Comparison of ENCODE assay signal across 19 mouse cellular contexts in genomic region chr5:77387414-77387704, GRCm38 (mm10). TPM values are rescaled to one million over a fixed set of nuclear protein-coding genes. Genes with fewer than 3 reads are reported as not detected.
DNase-seq lines count a peak whose midpoint lies in the region; ATAC-seq and TF ChIP-seq lines count a peak whose summit lies in the region.
"Had no signal": no experiment of that assay in that cellular context is flagged by ENCODE, and none has a peak within 500 bp of the region (broad histone marks: within the 10 kb centered on the region; RNA-seq: fewer than 3 reads in every experiment).

No protein-coding gene starts in this region.

- peaks cover 9% of the 10 kb centered on the region for H3K4me1 ChIP-seq in intestine, embryonic 16.5 days (ENCODE audit: control insufficient read depth, insufficient read depth, low read length)
- H3K4me1 ChIP-seq in intestine, embryonic 15.5 days (replicated peaks), result peaks cover 7% of the 10 kb centered on the region; the same call in 1 of the 2 replicates
- peaks cover 8% of the 10 kb centered on the region for H3K4me1 ChIP-seq in liver, adult 2 months (ENCODE audit: control insufficient read depth, insufficient read depth, low read length)
- H3K4me1 ChIP-seq in liver, embryonic 12.5 days, result peaks cover 22% of the 10 kb centered on the region; the same call in 1 of the 2 replicates
- peaks cover 25% of the 10 kb centered on the region for H3K4me1 ChIP-seq in embryonic fibroblast, embryonic 13.5 days (ENCODE audit: control insufficient read depth, insufficient read depth, low read length)
- H3K4me1 ChIP-seq in small intestine, adult 2 months (ENCODE audit: control insufficient read depth, insufficient read depth, insufficient read length, low read length), result peaks cover 9% of the 10 kb centered on the region; the same call in 1 of the 2 replicates
- H3K4me1 ChIP-seq in forebrain, postnatal 0 days (ENCODE audit: insufficient read depth), result no peaks in the 10 kb centered on the region
- H3K4me1 ChIP-seq: forebrain, embryonic 13.5 days; hindbrain, embryonic 10.5 days had no signal

- TF ChIP-seq POLR2A in liver, adult 2 months (IDR thresholded peaks at IDR 0.05; ENCODE audit: extremely low read depth, insufficient read depth, low read length), result no peak
- TF ChIP-seq POLR2A in embryonic fibroblast, embryonic 13.5 days (IDR thresholded peaks at IDR 0.05; ENCODE audit: low read depth, low read length), result no peak
- TF ChIP-seq POLR2A in small intestine, adult 2 months (IDR thresholded peaks at IDR 0.05; ENCODE audit: low read depth, low read length), result no peak

- H3K36me3 ChIP-seq in intestine, embryonic 16.5 days (ENCODE audit: control insufficient read depth, insufficient read depth, low read length), result no peaks in the 10 kb centered on the region
- no peaks in the 10 kb centered on the region for H3K36me3 ChIP-seq in intestine, embryonic 15.5 days
- no peaks in the 10 kb centered on the region for H3K36me3 ChIP-seq in liver, adult 2 months (ENCODE audit: control insufficient read depth, insufficient read depth, low read length)
- no peaks in the 10 kb centered on the region for H3K36me3 ChIP-seq in liver, embryonic 12.5 days
- no peaks in the 10 kb centered on the region for H3K36me3 ChIP-seq in small intestine, adult 2 months (ENCODE audit: control insufficient read depth, insufficient read depth, low read length)
- no peaks in the 10 kb centered on the region for H3K36me3 ChIP-seq in forebrain, postnatal 0 days (ENCODE audit: insufficient read depth)
- H3K36me3 ChIP-seq: hindbrain, embryonic 10.5 days; limb, embryonic 15.5 days had no signal

- H3K4me3 ChIP-seq in intestine, embryonic 16.5 days (ENCODE audit: low read length), result no peak overlapping the region
- no peak overlapping the region for H3K4me3 ChIP-seq in intestine, embryonic 15.5 days (replicated peaks)
- H3K4me3 ChIP-seq in liver, adult 2 months (ENCODE audit: insufficient read depth, low read depth, low read length), result no peak overlapping the region
- H3K4me3 ChIP-seq in liver, embryonic 12.5 days, result no peak overlapping the region
- H3K4me3 ChIP-seq in embryonic fibroblast, embryonic 13.5 days (ENCODE audit: insufficient read depth, low read length), result no peak overlapping the region
- H3K4me3 ChIP-seq in small intestine, adult 2 months (ENCODE audit: low read depth, low read length), result no peak overlapping the region
- H3K4me3 ChIP-seq in forebrain, postnatal 0 days (ENCODE audit: low read depth, low read length), result no peak overlapping the region
- H3K4me3 ChIP-seq: erythroblast, embryonic 14.5 days; forebrain, embryonic 13.5 days; hindbrain, embryonic 10.5 days; limb, embryonic 15.5 days had no signal

- H3K9ac ChIP-seq in intestine, embryonic 16.5 days (ENCODE audit: low read depth, low read length), result no peak overlapping the region
- no peak overlapping the region for H3K9ac ChIP-seq in intestine, embryonic 15.5 days
- no peak overlapping the region for H3K9ac ChIP-seq in liver, adult 2 months (ENCODE audit: low read depth, low read length)
- H3K9ac ChIP-seq in liver, embryonic 12.5 days, result no peak overlapping the region
- H3K9ac ChIP-seq in forebrain, postnatal 0 days, result no peak overlapping the region
- H3K9ac ChIP-seq: forebrain, embryonic 13.5 days; limb, embryonic 15.5 days had no signal

- H3K4me2 ChIP-seq in intestine, embryonic 16.5 days (ENCODE audit: low read depth, low read length), result no peak overlapping the region
- no peak overlapping the region for H3K4me2 ChIP-seq in intestine, embryonic 15.5 days (replicated peaks)
- H3K4me2 ChIP-seq in liver, embryonic 12.5 days, result no peak overlapping the region
- H3K4me2 ChIP-seq in forebrain, postnatal 0 days (ENCODE audit: low read depth), result no peak overlapping the region
- H3K4me2 ChIP-seq: forebrain, embryonic 13.5 days; limb, embryonic 15.5 days; midbrain, embryonic 11.5 days had no signal

- DNase-seq in liver, adult 2 months (ENCODE audit: extremely low read depth, low read depth, low spot score), result no peak
- no peak for DNase-seq in forebrain, postnatal 0 days
- DNase-seq: adrenal gland, adult 2 months; cerebellum, adult 9-11 months; lung, adult 2 months; retina, postnatal 1 day; right cerebral cortex, postnatal 4 days; thymus, adult 18-20 months; thymus, postnatal 4 days had no signal

- H3K9me3 ChIP-seq in intestine, embryonic 16.5 days (ENCODE audit: control insufficient read depth, low read length), result no peaks in the 10 kb centered on the region
- no peaks in the 10 kb centered on the region for H3K9me3 ChIP-seq in intestine, embryonic 15.5 days
- H3K9me3 ChIP-seq in liver, embryonic 12.5 days (replicated peaks), result no peaks in the 10 kb centered on the region
- H3K9me3 ChIP-seq in forebrain, postnatal 0 days (ENCODE audit: low read length), result no peaks in the 10 kb centered on the region
- H3K9me3 ChIP-seq: forebrain, embryonic 13.5 days; hindbrain, embryonic 10.5 days; limb, embryonic 15.5 days had no signal

- H3K79me2 ChIP-seq in liver, adult 2 months (ENCODE audit: control insufficient read depth, insufficient read depth, low read length), result peaks cover 5% of the 10 kb centered on the region

- WGBS in intestine, embryonic 16.5 days, result 69% methylated on average over 8 of the region's 8 CpGs
- WGBS in intestine, embryonic 15.5 days, result 66% methylated on average over 8 of the region's 8 CpGs
- WGBS in liver, adult 2 months, result 75% methylated on average over 8 of the region's 8 CpGs
- WGBS in liver, embryonic 12.5 days (ENCODE audit: insufficient replicate concordance), result 65% methylated on average over 8 of the region's 8 CpGs
- 74% methylated on average over 8 of the region's 8 CpGs for WGBS in small intestine, adult 2 months
- WGBS in forebrain, postnatal 0 days, result 88% methylated on average over 8 of the region's 8 CpGs

- H3K27ac ChIP-seq in intestine, embryonic 16.5 days (ENCODE audit: low read length), result 0 out of 2 replicates have a peak overlapping the region, but pooled peaks have one; percentile 33
- no peak overlapping the region for H3K27ac ChIP-seq in intestine, embryonic 15.5 days
- peak overlapping the region; percentile 48 for H3K27ac ChIP-seq in liver, adult 2 months (replicated peaks; ENCODE audit: insufficient read depth, low read depth, low read length)
- no peak overlapping the region for H3K27ac ChIP-seq in liver, embryonic 12.5 days
- peak overlapping the region; percentile 86 for H3K27ac ChIP-seq in embryonic fibroblast, embryonic 13.5 days (ENCODE audit: insufficient read depth, low read length)
- H3K27ac ChIP-seq in small intestine, adult 2 months (ENCODE audit: insufficient read depth, low read depth, low read length), result peak overlapping the region; percentile 63
- no peak overlapping the region for H3K27ac ChIP-seq in forebrain, postnatal 0 days (ENCODE audit: low read depth, low read length)
- H3K27ac ChIP-seq: forebrain, embryonic 13.5 days; hindbrain, embryonic 10.5 days; limb, embryonic 15.5 days had no signal

- no peaks in the 10 kb centered on the region for H3K27me3 ChIP-seq in intestine, embryonic 16.5 days (replicated peaks; ENCODE audit: control insufficient read depth, insufficient read depth, low read length)
- H3K27me3 ChIP-seq in intestine, embryonic 15.5 days (replicated peaks), result no peaks in the 10 kb centered on the region
- no peaks in the 10 kb centered on the region for H3K27me3 ChIP-seq in liver, adult 2 months (ENCODE audit: control insufficient read depth, insufficient read depth, low read length)
- no peaks in the 10 kb centered on the region for H3K27me3 ChIP-seq in liver, embryonic 12.5 days (replicated peaks)
- H3K27me3 ChIP-seq in small intestine, adult 2 months (ENCODE audit: control insufficient read depth, insufficient read depth, low read length), result no peaks in the 10 kb centered on the region
- H3K27me3 ChIP-seq in forebrain, postnatal 0 days (ENCODE audit: insufficient read depth, low read length), result no peaks in the 10 kb centered on the region
- H3K27me3 ChIP-seq: forebrain, embryonic 13.5 days; limb, embryonic 15.5 days had no signal

- TF ChIP-seq CTCF in liver, adult 2 months (IDR thresholded peaks at IDR 0.05; ENCODE audit: low read depth, low read length), result no peak
- TF ChIP-seq CTCF in embryonic fibroblast, embryonic 13.5 days (IDR thresholded peaks at IDR 0.05; ENCODE audit: borderline replicate concordance, insufficient read depth, low read length), result no peak
- no peak for TF ChIP-seq CTCF in small intestine, adult 2 months (IDR thresholded peaks at IDR 0.05; ENCODE audit: extremely low read depth, insufficient read length, insufficient replicate concordance, low read depth, low read length)
- TF ChIP-seq CTCF in forebrain, postnatal 0 days (IDR thresholded peaks at IDR 0.05; ENCODE audit: low read depth), result no peak

- no peak for ATAC-seq in intestine, embryonic 16.5 days
- ATAC-seq in intestine, embryonic 15.5 days, result no peak
- ATAC-seq in liver, embryonic 12.5 days, result no peak
- no peak for ATAC-seq in forebrain, postnatal 0 days
- ATAC-seq: forebrain, embryonic 13.5 days had no signal

RNA-seq across cellular contexts. Expression of gene Igfbp7, which starts 20.5 kb away (rescaled TPM):
- polyA plus RNA-seq in intestine, embryonic 16.5 days (2015; fragmentation: Nextera tagmentation; extraction: Ambion mirVana), result 85.2 and 109 TPM in 2 replicates
- polyA plus RNA-seq in intestine, embryonic 15.5 days (2015; fragmentation: Nextera tagmentation; extraction: Ambion mirVana), result 87.4 and 92.5 TPM in 2 replicates
- 69.7 and 96.6 TPM in 2 replicates for total RNA-seq in liver, adult 2 months (2014; rRNA removed)
- 336 and 387 TPM in 2 replicates for polyA plus RNA-seq in liver, adult 2 months (2012; rRNA removed)
- 13.4 and 14.2 TPM in 2 replicates for polyA plus RNA-seq in liver, embryonic 12.5 days (2016; fragmentation: Nextera tagmentation; extraction: Ambion mirVana)
- polyA plus RNA-seq in embryonic fibroblast, embryonic 13.5 days (2011; ENCODE audit: insufficient read length, low read depth, missing spikeins), result 406 and 784 TPM in 2 replicates
- polyA plus RNA-seq in small intestine, adult 2 months (2012; rRNA removed), result 664 and 1,449 TPM in 2 replicates
- 39.8 and 44.3 TPM in 2 replicates for total RNA-seq in forebrain, postnatal 0 days (2014; rRNA removed)
- polyA plus RNA-seq in forebrain, postnatal 0 days (2015; fragmentation: Nextera tagmentation; extraction: Ambion mirVana), result 88.3 and 97.2 TPM in 2 replicates

Comparison
In these comparisons a context has a peak if more than half of its experiments do, and no peak if none do; other contexts are left out.
1. H3K27ac ChIP-seq: peak in intestine, embryonic 16.5 days (single experiment), liver, adult 2 months (single experiment), embryonic fibroblast, embryonic 13.5 days (single experiment) and small intestine, adult 2 months (single experiment); none in intestine, embryonic 15.5 days (single experiment), liver, embryonic 12.5 days (single experiment) and forebrain, postnatal 0 days (single experiment).